Mouse (Mus musculus) kidney, postnatal 0 days (tissue): ENCODE data around the gene Cmas. TPM values are rescaled to one million over a fixed set of nuclear protein-coding genes. Genes with fewer than 3 reads are reported as not detected.

Experiments used
- ATAC-seq: fragments of 200-750 bp; cut with Nextera tagmentation; replicated peaks from 2 replicates; pipeline ENCODE4 v1.8.0; 2017; ENCODE audit warnings: low read depth, moderate number of reproducible peaks, moderate TSS enrichment, moderate library complexity; ENCODE audit not compliant: low FRiP score
- DNase-seq: peaks from one replicate; pipeline ENCODE4 v3.0.0-alpha.2; 2016; ENCODE audit warnings: low spot score
- H3K27ac ChIP-seq: fragments of 300-500 bp; sonication (generic); 2 replicates; pipeline ENCODE4 v1.5.1; 2014; ENCODE audit warnings: mild to moderate bottlenecking
- H3K27me3 ChIP-seq: fragments of 300-500 bp; sonication (generic); 2 replicates; pipeline ENCODE4 v1.6.1; 2014; ENCODE audit warnings: low read length, mixed read lengths; ENCODE audit not compliant: insufficient read depth
- H3K36me3 ChIP-seq: fragments of 300-500 bp; sonication (generic); 2 replicates; pipeline ENCODE4 v1.6.1; 2014; ENCODE audit warnings: low read length, mixed read lengths; ENCODE audit not compliant: insufficient read depth
- H3K4me1 ChIP-seq: fragments of 300-500 bp; sonication (generic); replicated peaks from 2 replicates; pipeline ENCODE4 v1.6.1; 2014; ENCODE audit warnings: antibody characterized with exemption, low read length, mixed read lengths; ENCODE audit not compliant: insufficient read depth
- H3K4me2 ChIP-seq: fragments of 300-500 bp; sonication (generic); 2 replicates; pipeline ENCODE4 v1.6.1; 2014; ENCODE audit warnings: mild to moderate bottlenecking, low read length, moderate library complexity, mixed read lengths
- H3K4me3 ChIP-seq: fragments of 300-500 bp; sonication (generic); replicated peaks from 2 replicates; pipeline ENCODE4 v1.5.1; 2014; ENCODE audit warnings: low read depth, low read length
- H3K9ac ChIP-seq: fragments of 300-500 bp; sonication (generic); 2 replicates; pipeline ENCODE4 v1.6.1; 2014; ENCODE audit warnings: low read depth, low read length
- H3K9me3 ChIP-seq: fragments of 300-500 bp; sonication (generic); replicated peaks from 2 replicates; pipeline ENCODE4 v1.6.1; 2016; ENCODE audit warnings: low read length, inconsistent platforms, mixed read lengths
- CTCF ChIP-seq: IDR thresholded peaks from 2 replicates; pipeline ENCODE4 v1.5.1; 2016; ENCODE audit warnings: antibody characterized with exemption, low read depth, mild to moderate bottlenecking, moderate library complexity
- WGBS: fragments of 180-500 bp; shearing (Covaris S2); extraction: QIAGEN DNeasy Blood & Tissue Kit; methylation state at CpG from one replicate; pipeline ENCODE4 v1.1.7; 2014; 5-methylcytosine and 5-hydroxymethylcytosine counted together
- polyA plus RNA-seq: library from polyadenylated mRNA; unstranded; fragments of >200 nt; fragmentation: Nextera tagmentation; extraction: Ambion mirVana; gene quantifications from 2 replicates; pipeline ENCODE4 v1.2.1, GENCODE M21; 2015

Cmas gene
- polyA plus RNA-seq, 1 experiment from 2014 or later, result 63.2 TPM

DNA sequence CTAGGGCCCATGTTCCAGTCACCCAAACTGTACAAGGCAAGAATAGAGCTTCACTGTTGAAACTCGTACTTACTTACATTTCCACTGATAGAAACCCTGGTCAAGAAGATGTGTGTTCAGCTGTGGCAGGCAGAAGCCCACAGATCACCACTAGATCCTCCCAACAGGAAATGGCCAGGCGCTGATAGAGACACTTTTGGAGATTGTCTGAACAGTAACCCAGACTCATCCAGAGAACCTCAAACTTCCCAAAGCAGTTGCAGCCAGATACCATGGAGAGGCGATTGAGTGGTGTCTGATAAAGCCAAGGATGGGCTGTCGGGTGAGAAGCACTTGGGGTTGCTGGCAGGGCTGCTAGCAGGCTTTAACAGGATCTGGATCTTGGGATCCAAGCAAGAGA, 20.4 kb downstream of the Cmas start:
- DNase-seq (no peak), ATAC-seq (no peak)
- no peak for TF ChIP-seq CTCF
- Histone ChIP-seq H3K4me3 (no peak overlapping the region), H3K27me3 (no peaks in the 10 kb centered on the region), H3K36me3 (peaks cover 18% of the 10 kb centered on the region), H3K9me3 (no peaks in the 10 kb centered on the region), H3K27ac (no peak overlapping the region), H3K4me1 (no peaks in the 10 kb centered on the region), H3K4me2 (no peak overlapping the region), H3K9ac (no peak overlapping the region)
- 74% methylated on average over 4 of the region's 4 CpGs for WGBS

DNA sequence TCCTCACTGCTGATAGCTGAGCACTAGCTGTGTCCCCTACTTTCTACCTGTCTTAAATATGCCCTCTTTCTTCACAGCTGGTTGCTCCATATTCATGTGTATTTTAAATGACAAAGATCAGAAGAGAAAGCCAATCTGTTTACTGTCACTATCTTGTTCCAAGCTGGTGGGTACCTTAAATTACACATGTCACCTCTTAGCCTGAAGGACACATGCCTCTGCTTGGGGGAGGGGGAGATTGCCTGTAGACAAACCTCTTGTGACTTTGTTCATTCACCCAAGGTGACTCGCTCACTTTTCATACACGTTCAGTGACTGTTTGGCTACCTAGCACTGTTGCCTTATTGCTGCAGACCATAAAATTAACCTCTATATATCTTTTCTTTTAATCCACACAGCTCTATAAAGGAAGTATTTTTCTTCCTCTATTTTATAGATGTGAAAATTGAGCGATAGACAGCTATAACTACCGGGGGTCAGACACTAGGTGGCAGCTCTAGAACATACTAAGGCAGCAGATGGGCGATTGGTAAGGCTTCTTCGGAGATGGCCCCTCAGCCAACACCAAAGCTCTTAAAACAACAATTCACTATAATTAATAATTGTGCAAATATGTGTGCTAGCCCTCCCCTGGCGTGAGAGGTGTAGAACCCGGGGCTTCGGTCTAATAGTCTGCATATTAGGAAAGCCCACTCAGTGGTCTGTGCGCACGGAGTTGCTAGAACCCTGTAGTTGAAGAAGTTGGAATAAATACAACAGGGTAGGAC, 22.7 kb downstream of the Cmas start:
- H3K36me3 ChIP-seq, result no peaks in the 10 kb centered on the region
- ATAC-seq, result peak; percentile 58; the same call in 1 of the 2 replicates
- H3K4me2 ChIP-seq, result no peak overlapping the region
- H3K4me1 ChIP-seq, result no peaks in the 10 kb centered on the region
- H3K9ac ChIP-seq, result no peak overlapping the region
- H3K27me3 ChIP-seq, result no peaks in the 10 kb centered on the region
- 43% methylated on average over 11 of the region's 11 CpGs for WGBS
- no peak overlapping the region for H3K27ac ChIP-seq
- H3K4me3 ChIP-seq, result no peak overlapping the region
- no peaks in the 10 kb centered on the region for H3K9me3 ChIP-seq
- DNase-seq, result peak; percentile 91
- peak; percentile 79 for TF ChIP-seq CTCF

- DNase-seq, result no peak
- TF ChIP-seq CTCF, result no peak
- Histone ChIP-seq H3K27ac (no peak overlapping the region), H3K4me1 (no peaks in the 10 kb centered on the region), H3K4me3 (no peak overlapping the region), H3K36me3 (no peaks in the 10 kb centered on the region), H3K9ac (no peak overlapping the region), H3K4me2 (no peak overlapping the region), H3K9me3 (no peaks in the 10 kb centered on the region), H3K27me3 (no peaks in the 10 kb centered on the region)
- peak; percentile 3; the same call in 1 of the 2 replicates for ATAC-seq
- WGBS, result 61% methylated on average over 14 of the region's 14 CpGs
Observed at GRCm38 (mm10) chr6:142779812-142780573, 23.5 kb downstream of the Cmas start.

DNA sequence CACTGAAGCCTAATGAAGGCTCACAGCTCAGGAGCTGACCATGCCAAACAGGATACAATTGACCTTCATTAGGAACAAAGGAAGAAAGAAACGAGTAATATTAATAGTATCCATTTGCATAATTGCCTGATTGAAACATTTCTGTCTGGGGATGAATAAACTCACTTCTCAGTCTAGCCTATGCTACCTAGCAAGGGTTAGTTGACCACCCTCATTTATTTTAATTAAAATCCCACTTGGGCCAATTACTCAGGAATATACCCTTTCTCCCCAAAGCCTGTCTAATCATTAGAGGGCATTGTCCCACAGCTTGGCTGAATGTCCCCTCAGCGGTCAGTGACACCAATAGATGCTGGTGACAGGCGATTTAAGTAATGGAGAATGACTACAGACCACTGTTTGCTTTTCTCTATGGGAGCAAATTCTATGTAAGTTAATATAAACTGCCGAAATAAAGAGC, 24.1 kb downstream of the Cmas start:
- H3K4me1 ChIP-seq, result no peaks in the 10 kb centered on the region
- no peak overlapping the region for H3K4me2 ChIP-seq
- 81% methylated on average over 4 of the region's 4 CpGs for WGBS
- no peaks in the 10 kb centered on the region for H3K9me3 ChIP-seq
- no peak overlapping the region for H3K27ac ChIP-seq
- DNase-seq, result no peak
- TF ChIP-seq CTCF, result no peak
- H3K27me3 ChIP-seq, result no peaks in the 10 kb centered on the region
- no peak overlapping the region for H3K4me3 ChIP-seq
- no peaks in the 10 kb centered on the region for H3K36me3 ChIP-seq
- no peak for ATAC-seq
- no peak overlapping the region for H3K9ac ChIP-seq

DNA sequence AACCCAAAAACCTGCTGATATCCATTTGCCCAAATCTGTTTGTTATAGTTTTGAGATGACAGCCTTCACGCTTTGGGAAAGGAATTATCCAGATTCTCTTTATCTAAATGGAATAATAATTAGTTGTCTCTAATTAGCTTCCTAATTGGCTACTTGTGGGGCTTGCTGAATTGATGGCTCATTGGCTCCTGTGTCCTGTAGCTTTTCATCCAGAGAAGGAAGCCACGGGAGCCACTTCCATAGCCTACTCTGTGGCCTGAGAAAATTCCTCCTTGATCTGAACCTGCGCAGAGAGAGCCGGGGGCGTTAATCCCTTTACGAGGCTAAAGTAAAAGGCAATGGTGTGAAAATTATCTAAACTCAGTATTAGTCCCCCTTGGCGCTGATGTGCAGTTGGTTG, 24.8 kb downstream of the Cmas start:
- Histone ChIP-seq H3K4me3 (no peak overlapping the region), H3K36me3 (no peaks in the 10 kb centered on the region), H3K27me3 (no peaks in the 10 kb centered on the region), H3K27ac (no peak overlapping the region), H3K9ac (no peak overlapping the region), H3K9me3 (no peaks in the 10 kb centered on the region), H3K4me2 (no peak overlapping the region), H3K4me1 (no peaks in the 10 kb centered on the region)
- no peak for ATAC-seq
- WGBS, result 56% methylated on average over 7 of the region's 7 CpGs
- no peak for TF ChIP-seq CTCF
- DNase-seq, result no peak

GRCm38 (mm10) chr6:142785343-142785742, 28.9 kb downstream of the Cmas start:
- no peaks in the 10 kb centered on the region for H3K9me3 ChIP-seq
- H3K27ac ChIP-seq, result no peak overlapping the region
- no peak overlapping the region for H3K4me3 ChIP-seq
- WGBS, result 39% methylated on average over 4 of the region's 4 CpGs
- peak; percentile 77 for TF ChIP-seq CTCF
- H3K4me1 ChIP-seq, result no peaks in the 10 kb centered on the region
- H3K4me2 ChIP-seq, result no peak overlapping the region
- no peak overlapping the region for H3K9ac ChIP-seq
- ATAC-seq (no peak), DNase-seq (peak; percentile 63)
- no peaks in the 10 kb centered on the region for H3K27me3 ChIP-seq
- no peaks in the 10 kb centered on the region for H3K36me3 ChIP-seq
